Mouse (Mus musculus) forebrain, embryonic 12.5 days (tissue): ENCODE data around the gene Rln3. TPM values are rescaled to one million over a fixed set of nuclear protein-coding genes. Genes with fewer than 3 reads are reported as not detected.
A peak's percentile ranks its signal among the peaks of the same experiment; 100 is the strongest.

Experiments
- ATAC-seq: fragments of 200-750 bp; cut with Nextera tagmentation; 2 replicates; pipeline ENCODE4 v1.8.0; 2017; ENCODE audit warnings: moderate TSS enrichment; ENCODE audit not compliant: low FRiP score
- H3K27ac ChIP-seq: fragments of 300-500 bp; sonication (generic); 2 replicates; pipeline ENCODE4 v1.5.1; 2016; ENCODE audit warnings: mild to moderate bottlenecking
- H3K27me3 ChIP-seq: fragments of 300-500 bp; sonication (generic); 2 replicates; pipeline ENCODE4 v1.6.1; 2016; ENCODE audit warnings: mild to moderate bottlenecking
- H3K36me3 ChIP-seq: fragments of 300-500 bp; sonication (generic); replicated peaks from 2 replicates; pipeline ENCODE4 v1.6.1; 2016; ENCODE audit warnings: mild to moderate bottlenecking
- H3K4me1 ChIP-seq: fragments of 300-500 bp; sonication (generic); 2 replicates; pipeline ENCODE4 v1.6.1; 2016
- H3K4me2 ChIP-seq: fragments of 300-500 bp; sonication (generic); 2 replicates; pipeline ENCODE4 v1.6.1; 2016; ENCODE audit warnings: mild to moderate bottlenecking, moderate library complexity
- H3K4me3 ChIP-seq: fragments of 300-500 bp; sonication (generic); replicated peaks from 2 replicates; pipeline ENCODE4 v1.5.1; 2016; ENCODE audit warnings: mild to moderate bottlenecking
- H3K9ac ChIP-seq: fragments of 300-500 bp; sonication (generic); 2 replicates; pipeline ENCODE4 v1.6.1; 2016; ENCODE audit warnings: mild to moderate bottlenecking
- H3K9me3 ChIP-seq: fragments of 300-500 bp; sonication (generic); 2 replicates; pipeline ENCODE4 v1.6.1; 2016
- WGBS: fragments of 180-500 bp; shearing (Covaris S2); methylation state at CpG from one replicate; pipeline ENCODE4 v1.1.7; 2016; 5-methylcytosine and 5-hydroxymethylcytosine counted together
- polyA plus RNA-seq: library from polyadenylated mRNA; unstranded; fragments of >200 nt; fragmentation: Nextera tagmentation; extraction: Ambion mirVana; gene quantifications from 2 replicates; pipeline ENCODE4 v1.2.1, GENCODE M21; 2016

The Rln3 gene
- polyA plus RNA-seq, 1 experiment from 2014 or later: not detected

- Histone ChIP-seq H3K36me3 (peaks cover 17% of the 10 kb centered on the region; the same call in 1 of the 2 replicates), H3K27me3 (no peaks in the 10 kb centered on the region), H3K27ac (no peak overlapping the region), H3K4me2 (no peak overlapping the region), H3K4me3 (no peak overlapping the region), H3K9me3 (no peaks in the 10 kb centered on the region), H3K4me1 (peaks cover 63% of the 10 kb centered on the region), H3K9ac (no peak overlapping the region)
- 87% methylated on average over 3 of the region's 3 CpGs for WGBS
- ATAC-seq: no peak
These were observed 27.1 kb upstream of the Rln3 start for GRCm38 (mm10) chr8:84071921-84072320.

- no peak overlapping the region for H3K4me3 ChIP-seq
- no peak overlapping the region for H3K27ac ChIP-seq
- no peak overlapping the region for H3K9ac ChIP-seq
- no peaks in the 10 kb centered on the region for H3K9me3 ChIP-seq
- ATAC-seq: no peak
- H3K4me2 ChIP-seq: no peak overlapping the region
- H3K4me1 ChIP-seq: peaks cover 63% of the 10 kb centered on the region
- 91% methylated on average over 2 of the region's 2 CpGs for WGBS
- peaks cover 16% of the 10 kb centered on the region; the same call in 1 of the 2 replicates for H3K36me3 ChIP-seq
- no peaks in the 10 kb centered on the region for H3K27me3 ChIP-seq
These were observed 25.9 kb upstream of the Rln3 start for GRCm38 (mm10) chr8:84070667-84071066.

GRCm38 (mm10) chr8:84070241-84070640 lies 25.4 kb upstream of the Rln3 start:
- ATAC-seq: no peak
- peaks cover 12% of the 10 kb centered on the region; the same call in 1 of the 2 replicates for H3K36me3 ChIP-seq
- no peaks in the 10 kb centered on the region for H3K27me3 ChIP-seq
- H3K4me1 ChIP-seq: peaks cover 63% of the 10 kb centered on the region
- H3K4me2 ChIP-seq: no peak overlapping the region
- 0 out of 2 replicates have a peak overlapping the region, but pooled peaks have one; percentile 19 for H3K27ac ChIP-seq
- no peak overlapping the region for H3K9ac ChIP-seq
- WGBS: 89% methylated on average over 5 of the region's 5 CpGs
- no peaks in the 10 kb centered on the region for H3K9me3 ChIP-seq
- no peak overlapping the region for H3K4me3 ChIP-seq

GRCm38 (mm10) chr8:84069750-84070149 lies 24.9 kb upstream of the Rln3 start:
- no peak overlapping the region for H3K9ac ChIP-seq
- H3K4me2 ChIP-seq: no peak overlapping the region
- no peaks in the 10 kb centered on the region for H3K9me3 ChIP-seq
- H3K36me3 ChIP-seq: peaks cover 7% of the 10 kb centered on the region; the same call in 1 of the 2 replicates
- H3K27me3 ChIP-seq: no peaks in the 10 kb centered on the region
- 46% methylated on average over 2 of the region's 2 CpGs for WGBS
- H3K27ac ChIP-seq: peak overlapping the region; percentile 19; the same call in 1 of the 2 replicates
- peaks cover 63% of the 10 kb centered on the region for H3K4me1 ChIP-seq
- no peak overlapping the region for H3K4me3 ChIP-seq
- ATAC-seq: no peak

- Histone ChIP-seq H3K4me2 (no peak overlapping the region), H3K27me3 (no peaks in the 10 kb centered on the region), H3K36me3 (0 out of 2 replicates have a peak, but pooled peaks cover 1% of the 10 kb centered on the region), H3K4me3 (no peak overlapping the region), H3K4me1 (peaks cover 58% of the 10 kb centered on the region), H3K9me3 (no peaks in the 10 kb centered on the region), H3K27ac (0 out of 2 replicates have a peak overlapping the region, but pooled peaks have one; percentile 19), H3K9ac (no peak overlapping the region)
- WGBS: 58% methylated on average over 1 of the region's 1 CpGs
- ATAC-seq: no peak
These were observed 24.4 kb upstream of the Rln3 start for GRCm38 (mm10) chr8:84069169-84069568.

GRCm38 (mm10) chr8:84068316-84069035 lies 23.7 kb upstream of the Rln3 start:
- Histone ChIP-seq H3K4me3 (no peak overlapping the region), H3K36me3 (no peaks in the 10 kb centered on the region), H3K4me2 (no peak overlapping the region), H3K27me3 (no peaks in the 10 kb centered on the region), H3K4me1 (peaks cover 51% of the 10 kb centered on the region), H3K27ac (no peak overlapping the region), H3K9me3 (no peaks in the 10 kb centered on the region), H3K9ac (no peak overlapping the region)
- 84% methylated on average over 12 of the region's 12 CpGs for WGBS
- no peak for ATAC-seq

GRCm38 (mm10) chr8:84067911-84068310 lies 23.1 kb upstream of the Rln3 start:
- H3K9me3 ChIP-seq: no peaks in the 10 kb centered on the region
- peak overlapping the region; percentile 39 for H3K4me2 ChIP-seq
- H3K36me3 ChIP-seq: no peaks in the 10 kb centered on the region
- H3K4me3 ChIP-seq: peak overlapping the region; percentile 78
- WGBS: 89% methylated on average over 7 of the region's 7 CpGs
- no peak overlapping the region for H3K27ac ChIP-seq
- ATAC-seq: no peak
- H3K9ac ChIP-seq: peak overlapping the region; percentile 38; the same call in 1 of the 2 replicates
- H3K4me1 ChIP-seq: peaks cover 45% of the 10 kb centered on the region
- H3K27me3 ChIP-seq: no peaks in the 10 kb centered on the region

GRCm38 (mm10) chr8:84067047-84067573 lies 22.3 kb upstream of the Rln3 start:
- H3K27me3 ChIP-seq: no peaks in the 10 kb centered on the region
- peak overlapping the region; percentile 96 for H3K27ac ChIP-seq
- ATAC-seq: peak; percentile 70
- WGBS: under 1% methylated on average over 55 of the region's 58 CpGs
- no peaks in the 10 kb centered on the region for H3K9me3 ChIP-seq
- peak overlapping the region; percentile 81 for H3K9ac ChIP-seq
- H3K4me1 ChIP-seq: peaks cover 37% of the 10 kb centered on the region
- peak overlapping the region; percentile 78 for H3K4me3 ChIP-seq
- no peaks in the 10 kb centered on the region for H3K36me3 ChIP-seq
- peak overlapping the region; percentile 39 for H3K4me2 ChIP-seq

- Histone ChIP-seq H3K9ac (peak within 1 kb of the TSS; percentile 81), H3K4me1 (peaks cover 32% of the 10 kb centered on the region), H3K4me3 (peak within 1 kb of the TSS; percentile 78), H3K27ac (peak within 1 kb of the TSS; percentile 96), H3K36me3 (no peaks in the 10 kb centered on the region), H3K27me3 (no peaks in the 10 kb centered on the region), H3K9me3 (no peaks in the 10 kb centered on the region), H3K4me2 (peak within 1 kb of the TSS; percentile 73)
- ATAC-seq: peak; percentile 99
- WGBS: under 1% methylated on average over 51 of the region's 51 CpGs
These were observed 21.6 kb upstream of the Rln3 start, which contains the start of gene Rfx1 for GRCm38 (mm10) chr8:84066291-84066930. Gene Rfx1 (plus strand): TSS chr8:84066834.

- 30% methylated on average over 5 of the region's 5 CpGs for WGBS
- ATAC-seq: no peak
These were observed 20.8 kb upstream of the Rln3 start for GRCm38 (mm10) chr8:84065457-84066072.

GRCm38 (mm10) chr8:84065037-84065436 lies 20.2 kb upstream of the Rln3 start, which contains the start of gene Gm10643:
Gene Gm10643 (minus strand): TSS chr8:84065137.
- Histone ChIP-seq H3K4me1 (peaks cover 25% of the 10 kb centered on the region), H3K4me3 (peak within 1 kb of the TSS; percentile 78), H3K4me2 (peak within 1 kb of the TSS; percentile 73), H3K27me3 (no peaks in the 10 kb centered on the region), H3K9ac (peak within 1 kb of the TSS; percentile 68), H3K36me3 (no peaks in the 10 kb centered on the region), H3K27ac (peak within 1 kb of the TSS; percentile 76), H3K9me3 (no peaks in the 10 kb centered on the region)
- WGBS: 100% methylated on average over 1 of the region's 1 CpGs
- ATAC-seq: no peak

More at GRCm38 (mm10) chr8:84065457-84066072, 20.8 kb upstream of the Rln3 start:
- H3K4me3 ChIP-seq: peak overlapping the region; percentile 78
- peaks cover 27% of the 10 kb centered on the region for H3K4me1 ChIP-seq
- no peaks in the 10 kb centered on the region for H3K9me3 ChIP-seq
- no peaks in the 10 kb centered on the region for H3K27me3 ChIP-seq
- no peaks in the 10 kb centered on the region for H3K36me3 ChIP-seq
- peak overlapping the region; percentile 73 for H3K4me2 ChIP-seq
- H3K27ac ChIP-seq: peak overlapping the region; percentile 76; the same call in 1 of the 2 replicates
- peak overlapping the region; percentile 68 for H3K9ac ChIP-seq
